Mouse (Mus musculus) thymus, postnatal 36 days (tissue): ENCODE data around the gene Khsrp.

Experiments
- DNase-seq, 2 experiments: peaks; one replicate each; pipeline ENCODE4 v3.0.0; 2022; ENCODE audit warnings: mixed read lengths in 2 of 2

The Khsrp gene

DNA sequence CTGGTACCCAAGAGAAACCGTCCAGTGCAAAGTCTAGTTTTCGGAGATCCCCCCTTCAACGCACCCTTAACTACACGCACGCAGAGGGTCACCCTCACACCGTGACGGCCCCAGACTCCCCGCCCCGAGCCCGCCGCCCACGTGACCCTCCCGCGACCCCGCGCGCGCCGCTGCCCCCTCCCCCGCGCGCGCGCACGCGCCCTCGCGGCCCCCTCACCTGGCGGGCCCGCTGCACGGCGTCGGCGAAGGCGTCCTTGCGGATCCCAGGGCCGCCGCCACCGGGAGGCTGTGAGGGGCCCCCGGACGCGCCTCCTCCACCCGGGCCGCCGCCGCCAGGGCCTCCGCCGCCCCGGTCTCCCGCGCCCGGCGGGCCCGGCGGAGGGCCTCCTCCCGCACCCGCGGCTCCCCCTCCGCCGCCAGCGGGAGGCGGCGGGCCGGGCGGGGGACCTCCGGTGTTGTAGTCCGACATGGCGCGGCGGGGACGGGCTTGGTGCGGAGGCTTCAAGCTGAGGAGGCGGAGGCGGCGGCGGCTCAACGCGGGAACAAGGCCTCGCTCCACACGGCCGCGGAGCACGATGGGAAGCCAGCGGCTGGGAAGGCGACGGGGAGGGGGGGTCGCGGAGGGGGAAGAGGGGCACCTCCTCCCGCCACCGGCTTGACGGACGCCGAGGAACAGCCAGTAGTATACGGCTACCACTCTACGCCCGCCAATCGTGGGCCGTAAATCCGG lies at the start of gene Khsrp:
Gene Khsrp (minus strand): TSS at position 592 of the 730 bp plus-strand sequence.
- peak; percentile 64 to 80 for DNase-seq

DNA sequence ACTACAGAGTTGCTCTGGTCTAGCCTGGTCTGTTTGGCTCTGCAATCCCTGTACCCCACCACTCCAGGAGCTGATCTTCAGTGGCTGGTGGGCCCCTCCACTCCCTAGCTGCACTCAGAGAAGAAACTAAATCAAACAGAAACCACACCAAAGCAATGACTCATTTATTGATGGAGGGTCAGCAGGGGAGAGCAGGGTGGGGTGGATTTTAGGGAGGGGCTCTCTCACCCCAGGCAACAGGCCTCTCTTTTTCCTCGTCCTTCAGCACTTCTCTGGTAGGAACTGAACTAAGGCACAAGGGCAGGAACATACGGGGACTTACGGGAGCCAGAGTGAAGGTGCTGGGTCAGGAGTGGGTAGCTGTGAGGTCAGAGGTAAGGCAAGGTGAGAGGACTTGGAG lies 48.6 kb upstream of the Khsrp start:
- DNase-seq, result no peak

GRCm38 (mm10) chr17:57078336-57078735 lies 47.0 kb upstream of the Khsrp start, which contains the start of gene Dennd1c:
Gene Dennd1c (minus strand): TSS chr17:57078514.
- DNase-seq, result peak; percentile 82 to 90

- DNase-seq, result peak; percentile 39 to 53
These were observed 45.6 kb upstream of the Khsrp start for GRCm38 (mm10) chr17:57076916-57077315.

GRCm38 (mm10) chr17:57070699-57071098 lies 39.4 kb upstream of the Khsrp start:
- DNase-seq, result no peak

DNA sequence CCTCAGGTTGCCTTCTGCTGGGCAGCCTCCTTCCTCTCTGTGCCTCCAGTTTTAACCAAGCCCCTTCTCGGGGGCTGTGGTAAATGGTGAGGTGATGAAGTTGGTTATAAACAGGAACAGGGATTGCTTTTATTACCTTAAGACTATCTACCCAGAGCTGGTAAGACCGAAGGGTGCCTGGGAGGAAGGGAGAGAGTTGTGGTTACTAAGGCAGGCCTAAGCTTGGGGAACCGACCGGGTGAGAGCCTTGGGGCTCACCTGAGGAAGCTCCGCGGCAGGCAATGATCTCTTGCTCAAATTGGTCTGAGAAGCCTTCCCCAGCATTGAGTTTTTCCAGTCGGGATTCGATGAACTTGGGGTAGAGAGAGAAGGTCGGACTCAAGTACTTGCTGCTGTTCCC lies 39.0 kb upstream of the Khsrp start:
- no peak for DNase-seq

- no peak for DNase-seq
These were observed 35.6 kb upstream of the Khsrp start for GRCm38 (mm10) chr17:57066908-57067307.

GRCm38 (mm10) chr17:57063031-57063430 lies 31.7 kb upstream of the Khsrp start:
- DNase-seq, result no peak

- DNase-seq, result no peak
These were observed 31.2 kb upstream of the Khsrp start for GRCm38 (mm10) chr17:57062548-57062947.

- DNase-seq, result peak; percentile 56 to 76
These were observed 30.7 kb upstream of the Khsrp start for GRCm38 (mm10) chr17:57062011-57062521.

- DNase-seq, result no peak
These were observed 29.7 kb upstream of the Khsrp start for GRCm38 (mm10) chr17:57061069-57061468.

GRCm38 (mm10) chr17:57060231-57060801 lies 29.0 kb upstream of the Khsrp start:
- peak; percentile 97 to 98 for DNase-seq

DNA sequence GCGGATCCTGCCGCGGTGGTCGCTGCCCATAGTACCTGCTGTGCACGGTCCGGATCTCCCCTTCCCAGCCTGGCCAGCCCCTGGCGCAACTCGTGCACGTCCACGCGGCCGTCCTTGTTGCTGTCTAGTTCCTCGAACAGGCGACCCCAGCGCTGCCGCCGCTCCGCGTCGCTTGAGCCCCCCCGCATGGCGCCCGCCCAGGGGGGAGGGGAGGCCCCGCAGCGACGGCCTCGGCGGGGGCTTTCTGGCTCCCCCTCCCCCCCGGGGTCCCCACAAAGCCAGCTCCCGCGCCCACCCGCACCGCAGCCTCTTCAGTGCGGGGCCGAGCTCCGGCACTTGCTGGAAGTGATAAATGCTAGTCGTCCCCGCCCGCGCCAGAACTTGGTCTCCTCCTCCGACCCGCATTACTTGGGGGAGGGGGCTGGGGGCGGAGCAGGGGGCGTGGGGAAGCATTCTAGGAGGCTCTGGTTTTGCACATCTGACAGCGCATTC lies 28.2 kb upstream of the Khsrp start, which contains the start of gene Slc25a23:
Gene Slc25a23 (minus strand): TSS at position 378 of the 492 bp plus-strand sequence.
- peak; percentile 76 to 82 for DNase-seq

DNA sequence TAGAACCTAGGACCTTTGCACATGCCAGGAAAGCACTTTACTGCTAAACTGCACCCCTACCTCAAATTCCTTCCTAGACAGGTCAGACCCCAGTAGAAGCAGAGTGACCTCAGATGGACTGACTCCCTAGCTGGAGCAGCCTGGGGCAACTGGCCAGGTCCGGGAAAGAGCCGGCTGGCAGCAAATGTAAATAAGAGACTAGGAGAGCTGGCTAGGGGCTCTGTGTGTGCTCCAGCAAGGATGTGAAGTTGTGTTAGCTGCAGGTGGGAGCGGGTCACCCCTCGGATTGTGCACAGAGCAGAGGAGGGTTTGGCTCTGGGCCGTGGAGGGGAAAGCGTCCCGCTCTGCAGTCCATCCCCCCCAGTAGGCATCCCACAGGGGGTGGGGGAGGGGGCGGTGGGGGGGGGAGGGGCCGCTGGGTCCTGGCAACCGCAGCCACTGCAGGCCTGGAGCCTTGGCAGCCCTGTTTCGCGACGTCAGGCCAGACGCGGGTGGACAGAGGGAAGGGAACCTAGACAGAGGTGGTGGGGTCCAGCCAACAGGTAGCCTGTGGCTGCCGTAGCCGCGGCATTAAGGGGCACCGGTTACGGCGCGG lies 27.7 kb upstream of the Khsrp start, which contains the start of gene Crb3:
Gene Crb3 (plus strand): TSS at position 215 of the 595 bp plus-strand sequence.
- DNase-seq, result peak in 1 of 2 experiments; percentile 15

DNA sequence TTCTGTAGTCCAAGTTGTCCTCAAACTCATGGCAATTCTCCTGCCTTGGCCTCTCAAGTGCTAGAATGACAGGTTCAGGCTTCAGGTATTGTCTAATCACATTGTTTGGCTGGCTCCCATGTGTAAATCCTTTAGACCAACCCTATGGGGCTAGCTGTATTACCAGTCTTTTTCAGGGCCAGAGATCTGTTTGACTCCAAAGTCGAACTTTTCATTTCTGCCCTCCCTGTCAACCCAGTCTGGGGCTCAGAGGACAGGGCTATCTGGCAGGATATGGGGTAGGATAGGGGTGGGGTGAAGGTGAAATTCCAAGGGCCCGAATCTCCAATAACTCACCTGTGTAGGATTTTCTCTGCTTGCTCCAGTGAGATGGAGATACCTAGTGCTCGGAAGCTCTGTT lies 24.9 kb upstream of the Khsrp start:
- DNase-seq, result no peak

GRCm38 (mm10) chr17:57051679-57052078 lies 20.4 kb upstream of the Khsrp start:
- peak; percentile 38 to 46 for DNase-seq

DNA sequence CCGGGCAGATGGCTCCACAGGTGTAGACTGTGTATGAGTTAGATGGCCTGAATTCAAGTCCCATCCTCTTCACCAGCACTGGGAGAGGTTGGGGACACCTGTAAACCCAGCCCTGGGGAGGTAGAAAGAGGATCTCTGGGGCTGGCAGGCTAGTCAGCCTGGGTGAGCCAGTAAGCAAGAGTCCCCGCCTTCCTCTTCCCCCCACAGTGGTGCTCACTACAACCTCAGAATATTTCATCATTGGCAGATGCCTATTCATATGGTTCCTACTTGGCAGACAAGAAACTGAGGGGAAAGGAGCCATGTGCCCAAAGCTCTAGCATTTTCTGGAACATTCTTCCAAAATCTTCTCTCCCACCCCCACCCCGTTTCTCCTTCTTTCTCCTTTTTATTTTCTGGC lies 17.5 kb upstream of the Khsrp start:
- no peak for DNase-seq

DNA sequence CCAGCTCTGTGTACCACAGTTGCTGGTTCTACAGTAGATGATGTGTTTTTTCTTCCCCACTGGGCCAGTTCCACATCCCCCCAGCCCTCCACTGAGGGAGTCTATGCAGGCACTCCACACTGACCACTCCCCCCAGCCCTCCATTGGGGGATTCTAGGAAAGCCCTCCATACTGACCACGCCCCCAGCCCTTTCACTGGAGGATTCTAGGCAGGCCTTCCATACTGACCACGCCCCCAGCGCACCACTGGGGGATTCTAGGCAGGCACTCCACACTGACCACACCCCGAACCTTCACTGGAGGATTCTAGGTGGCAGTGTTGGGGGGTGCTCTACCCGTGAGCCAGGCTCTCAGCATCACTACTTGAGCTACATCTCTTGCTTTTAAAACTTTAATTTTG lies 16.1 kb upstream of the Khsrp start:
- DNase-seq, result no peak

DNA sequence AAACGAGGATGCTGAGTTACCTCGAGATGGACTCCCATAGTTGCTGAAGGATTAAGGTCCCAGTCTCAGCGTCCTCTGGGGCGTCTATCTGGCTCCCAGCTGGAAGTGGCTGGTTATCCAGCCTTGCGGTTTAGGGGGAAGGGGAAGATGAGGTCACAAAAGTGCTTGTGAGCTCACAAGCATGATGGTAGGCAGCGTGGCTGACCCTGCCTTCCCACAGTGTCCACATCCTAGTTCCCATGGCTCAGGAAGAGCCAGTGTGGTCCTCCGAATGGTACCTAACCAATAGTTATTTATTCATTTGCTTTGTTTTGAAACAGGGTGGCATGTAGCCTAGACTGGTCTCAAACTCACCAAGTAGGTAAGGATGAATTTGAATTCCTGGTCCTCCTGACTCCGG lies 10.2 kb upstream of the Khsrp start, which contains the start of gene Slc25a41:
Gene Slc25a41 (minus strand): TSS at position 101 of the 400 bp plus-strand sequence.
- no peak for DNase-seq

- no peak for DNase-seq
These were observed 7.7 kb upstream of the Khsrp start for GRCm38 (mm10) chr17:57038978-57039377.

DNA sequence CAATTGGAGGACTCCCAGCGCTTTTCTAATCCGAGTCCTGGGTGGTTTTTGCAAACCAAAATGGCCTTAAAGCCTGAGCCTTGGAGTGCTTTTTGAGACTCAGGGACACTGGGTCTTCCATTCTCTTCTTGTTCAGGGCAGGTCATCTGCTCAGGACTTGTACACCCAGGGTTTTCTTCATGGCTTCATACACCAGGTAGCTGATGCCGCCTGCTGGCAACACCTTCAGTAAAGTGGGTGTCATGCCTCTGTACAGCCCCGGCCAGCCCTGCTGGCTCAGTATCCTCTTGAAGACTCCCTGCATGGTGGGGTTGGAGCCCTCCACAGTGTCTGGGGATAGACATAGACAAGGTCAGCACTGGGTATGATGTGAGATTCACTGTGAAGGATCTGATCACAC lies 1.5 kb upstream of the Khsrp start:
- DNase-seq, result no peak

- DNase-seq, result peak; percentile 98 to 100
These were observed 519 bp upstream of the Khsrp start for GRCm38 (mm10) chr17:57031661-57032420.

- no peak for DNase-seq
These were observed 1.6 kb downstream of the Khsrp start for GRCm38 (mm10) chr17:57029691-57030090.
